Mouse (Mus musculus): ENCODE measurements around the gene Ermard.

- TF ChIP-seq POLR2A (IDR thresholded peaks at IDR 0.05; ENCODE audit: insufficient read depth, low read length) (no peak), EP300 (IDR thresholded peaks at IDR 0.05; ENCODE audit: insufficient read depth, low read depth, low read length) (no peak)
Measured at GRCm38 (mm10) chr17:15060356-15060755, 19.3 kb downstream of the Ermard start.

All from ES-Bruce4 (cell line).